Mouse (Mus musculus) layer of hippocampus, adult 8-10 months (tissue): ENCODE data around the gene Gstm7. TPM values are rescaled to one million over a fixed set of nuclear protein-coding genes. Genes with fewer than 3 reads are reported as not detected.

Source experiments
- DNase-seq, 2 experiments: peaks; one replicate each; pipeline ENCODE4 v3.0.0; 2022; ENCODE audit warnings: low spot score in 2 of 2
- total RNA-seq, 4 experiments: library from RNA; stranded (reverse); gene quantifications; 2 replicates each; pipeline ENCODE4 v1.2.4; 2022

Gene Gstm7
- total RNA-seq, 4 experiments from 2014 or later, result 147 to 158 (median 155) TPM

- no peak for DNase-seq
Observed at GRCm38 (mm10) chr3:107877747-107878736, 53.6 kb downstream of the Gstm7 start.

GRCm38 (mm10) chr3:107877005-107877404, 54.6 kb downstream of the Gstm7 start, which contains the start of gene Eps8l3:
Eps8l3 (plus strand) TSS chr3:107877229.
- no peak for DNase-seq

Other genes starting within 250 kb of the Gstm7 start
- gene Ahcyl1, start 235.3 kb downstream of the Gstm7 start, total RNA-seq, result 100 to 1,000 TPM; 302 to 352 (median 331) TPM
- 10 to 100 TPM; 24.9 to 58.2 (median 39.9) TPM for gene Csf1, start 171.3 kb downstream of the Gstm7 start, total RNA-seq
- gene Eps8l3, start 54.6 kb downstream of the Gstm7 start, total RNA-seq, result not detected
- 100 to 1,000 TPM; 226 to 282 (median 255) TPM for gene Gstm5, start 36.0 kb downstream of the Gstm7 start, total RNA-seq
- 10 to 100 TPM; 15.9 to 20.0 (median 17.4) TPM for gene Gstm6, start 11.9 kb upstream of the Gstm7 start, total RNA-seq
- not detected for gene Gstm3, start 37.5 kb upstream of the Gstm7 start, total RNA-seq
- 1 to 10 TPM; 3.1 to 5.0 (median 4.0) TPM for gene Gstm2, start 54.6 kb upstream of the Gstm7 start, total RNA-seq
- 100 to 1,000 TPM; 329 to 421 (median 351) TPM for gene Gstm1, start 86.2 kb upstream of the Gstm7 start, total RNA-seq
- gene Gstm4, start 113.1 kb upstream of the Gstm7 start, total RNA-seq, result 10 to 100 TPM; 11.1 to 14.4 (median 13.4) TPM
- 10 to 100 TPM; 64.2 to 82.5 (median 74.0) TPM for gene Ampd2, start 154.8 kb upstream of the Gstm7 start, total RNA-seq
- gene Gnat2, start 161.0 kb upstream of the Gstm7 start, total RNA-seq, result under 1 TPM in 1 of 4 experiments, not detected in 3; 0.61 TPM
- 10 to 100 TPM; 27.5 to 31.1 (median 30.1) TPM for gene Gnai3, start 214.3 kb upstream of the Gstm7 start, total RNA-seq
- gene Gpr61, start 223.1 kb upstream of the Gstm7 start, total RNA-seq, result 10 to 100 TPM; 15.8 to 17.2 (median 17.0) TPM